Mouse (Mus musculus) limb, embryonic 13.5 days (tissue): ENCODE measurements around the gene Kdm5a. TPM values are rescaled to one million over a fixed set of nuclear protein-coding genes. Genes with fewer than 3 reads are reported as not detected.

Experiments
- ATAC-seq: fragments of 200-750 bp; cut with Nextera tagmentation; 2 replicates; pipeline ENCODE4 v1.8.0; 2017; ENCODE audit warnings: low read depth, moderate number of reproducible peaks, moderate TSS enrichment; ENCODE audit not compliant: low FRiP score
- H3K27ac ChIP-seq: fragments of 300-500 bp; sonication (generic); 2 replicates; pipeline ENCODE4 v1.5.1; 2015; ENCODE audit warnings: inconsistent platforms, mild to moderate bottlenecking, moderate library complexity
- H3K27me3 ChIP-seq: fragments of 300-500 bp; sonication (generic); 2 replicates; pipeline ENCODE4 v1.6.1; 2015; ENCODE audit warnings: mild to moderate bottlenecking, inconsistent platforms
- H3K36me3 ChIP-seq: fragments of 300-500 bp; sonication (generic); 2 replicates; pipeline ENCODE4 v1.6.1; 2015; ENCODE audit warnings: inconsistent platforms, mild to moderate bottlenecking, moderate library complexity
- H3K4me1 ChIP-seq: fragments of 300-500 bp; sonication (generic); 2 replicates; pipeline ENCODE4 v1.6.1; 2015; ENCODE audit warnings: inconsistent platforms
- H3K4me2 ChIP-seq: fragments of 300-500 bp; sonication (generic); replicated peaks from 2 replicates; pipeline ENCODE4 v1.6.1; 2015; ENCODE audit warnings: inconsistent platforms, mild to moderate bottlenecking, moderate library complexity
- H3K4me3 ChIP-seq: fragments of 300-500 bp; sonication (generic); 2 replicates; pipeline ENCODE4 v1.5.1; 2015; ENCODE audit warnings: moderate library complexity, mild to moderate bottlenecking, inconsistent platforms
- H3K9ac ChIP-seq: fragments of 300-500 bp; sonication (generic); 2 replicates; pipeline ENCODE4 v1.6.1; 2015; ENCODE audit warnings: mild to moderate bottlenecking, inconsistent platforms
- H3K9me3 ChIP-seq: fragments of 300-500 bp; sonication (generic); 2 replicates; pipeline ENCODE4 v1.6.1; 2016; ENCODE audit warnings: inconsistent platforms
- WGBS: fragments of 180-500 bp; shearing (Covaris S2); methylation state at CpG from one replicate; pipeline ENCODE4 v1.1.7; 2015; 5-methylcytosine and 5-hydroxymethylcytosine counted together
- polyA plus RNA-seq: library from polyadenylated mRNA; unstranded; fragments of >200 nt; fragmentation: Nextera tagmentation; extraction: Ambion mirVana; gene quantifications from 2 replicates; pipeline ENCODE4 v1.2.1, GENCODE M21; 2015

Kdm5a gene
- polyA plus RNA-seq, 1 experiment from 2014 or later: 52.2 TPM

DNA sequence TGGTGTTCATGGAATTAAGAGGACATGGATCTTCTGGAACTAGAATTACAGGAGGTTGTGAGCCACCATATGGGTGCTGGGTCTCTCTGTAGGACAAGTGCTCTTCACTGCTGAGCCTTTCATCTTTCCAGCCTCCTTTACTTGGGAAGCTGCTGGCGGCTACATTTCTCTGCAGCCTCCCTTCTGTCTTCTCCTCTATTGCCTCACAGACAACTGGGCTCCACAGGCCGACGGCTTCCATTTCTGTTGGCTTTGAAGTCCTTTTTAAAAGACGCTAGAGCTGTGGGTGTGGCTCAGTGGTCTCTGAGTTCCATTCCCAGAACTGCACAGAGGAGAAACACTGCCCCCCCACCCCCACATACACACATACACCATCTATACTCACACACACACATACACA is 101.5 kb downstream of the Kdm5a start:
- Histone ChIP-seq H3K9ac (no peak overlapping the region), H3K27ac (no peak overlapping the region), H3K36me3 (no peaks in the 10 kb centered on the region), H3K4me1 (peaks cover 18% of the 10 kb centered on the region), H3K9me3 (no peaks in the 10 kb centered on the region), H3K4me3 (no peak overlapping the region), H3K27me3 (peaks cover 49% of the 10 kb centered on the region), H3K4me2 (no peak overlapping the region)
- 19% methylated on average over 4 of the region's 4 CpGs for WGBS
- no peak for ATAC-seq

DNA sequence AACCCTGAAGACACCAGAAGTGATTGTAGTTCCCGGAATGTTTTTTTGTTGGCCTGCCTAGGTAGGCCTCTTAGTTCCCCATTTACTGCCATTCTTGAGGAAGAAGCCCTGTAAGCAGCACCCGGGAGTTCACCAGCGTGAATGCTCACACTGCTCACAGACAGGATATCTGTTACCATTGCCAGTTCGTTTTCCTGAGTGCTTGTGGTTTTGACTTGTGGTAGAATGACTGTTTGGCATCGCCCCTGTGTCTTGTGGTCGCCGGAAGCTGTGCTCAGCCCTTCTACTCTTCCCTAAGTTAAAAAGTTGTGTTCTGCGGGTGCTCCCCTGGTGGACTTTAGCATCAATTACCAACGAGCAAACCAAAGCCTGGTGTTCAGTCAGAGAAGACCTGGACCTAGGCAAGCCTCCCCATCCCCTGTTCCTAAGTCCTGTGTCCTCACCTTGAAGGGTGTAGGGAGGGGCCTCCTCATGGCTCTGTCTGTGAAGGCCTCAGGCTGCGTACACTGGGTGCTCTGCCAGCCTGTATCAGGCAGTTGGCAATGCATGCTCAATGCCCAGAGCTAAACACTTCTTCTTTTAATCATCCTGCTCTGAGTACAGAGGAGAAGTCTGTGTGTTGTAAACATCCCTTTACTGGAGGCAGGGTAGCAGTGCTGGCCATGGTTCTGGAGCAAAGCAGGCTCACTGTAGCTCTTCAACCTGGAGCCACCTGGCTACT is 102.8 kb downstream of the Kdm5a start:
- no peak for ATAC-seq
- H3K27ac ChIP-seq: no peak overlapping the region
- WGBS: 74% methylated on average over 10 of the region's 10 CpGs

DNA sequence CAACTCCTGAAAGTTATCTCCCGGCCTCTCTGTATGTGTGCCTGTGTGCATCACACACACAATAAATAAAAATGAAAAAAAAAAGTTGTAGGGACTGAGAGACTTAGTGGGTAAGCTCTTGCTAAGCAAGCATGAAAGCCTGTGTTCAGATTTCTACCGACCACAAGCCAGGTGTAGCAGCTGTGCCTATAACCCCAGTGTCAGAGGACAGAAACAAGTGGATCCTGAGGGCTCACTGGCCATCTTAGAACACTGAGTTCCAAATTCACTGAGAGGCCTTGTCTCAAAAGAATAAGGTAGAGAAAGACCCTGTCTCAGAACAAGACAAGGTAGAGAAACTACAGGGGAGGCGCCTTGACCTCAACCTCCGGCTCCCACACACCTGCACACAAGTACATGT is 104.3 kb downstream of the Kdm5a start:
- H3K27ac ChIP-seq: no peak overlapping the region
- ATAC-seq: no peak
- H3K4me3 ChIP-seq: no peak overlapping the region
- no peaks in the 10 kb centered on the region for H3K9me3 ChIP-seq
- H3K36me3 ChIP-seq: no peaks in the 10 kb centered on the region
- H3K4me1 ChIP-seq: peaks cover 26% of the 10 kb centered on the region
- no peak overlapping the region for H3K9ac ChIP-seq
- 82% methylated on average over 4 of the region's 4 CpGs for WGBS
- H3K27me3 ChIP-seq: peaks cover 25% of the 10 kb centered on the region
- H3K4me2 ChIP-seq: no peak overlapping the region

More for the DNA sequence above, 102.8 kb downstream of the Kdm5a start:
- Histone ChIP-seq H3K4me1 (peaks cover 20% of the 10 kb centered on the region), H3K36me3 (no peaks in the 10 kb centered on the region), H3K4me2 (no peak overlapping the region), H3K4me3 (no peak overlapping the region), H3K9me3 (no peaks in the 10 kb centered on the region), H3K27me3 (peaks cover 40% of the 10 kb centered on the region), H3K9ac (no peak overlapping the region)

DNA sequence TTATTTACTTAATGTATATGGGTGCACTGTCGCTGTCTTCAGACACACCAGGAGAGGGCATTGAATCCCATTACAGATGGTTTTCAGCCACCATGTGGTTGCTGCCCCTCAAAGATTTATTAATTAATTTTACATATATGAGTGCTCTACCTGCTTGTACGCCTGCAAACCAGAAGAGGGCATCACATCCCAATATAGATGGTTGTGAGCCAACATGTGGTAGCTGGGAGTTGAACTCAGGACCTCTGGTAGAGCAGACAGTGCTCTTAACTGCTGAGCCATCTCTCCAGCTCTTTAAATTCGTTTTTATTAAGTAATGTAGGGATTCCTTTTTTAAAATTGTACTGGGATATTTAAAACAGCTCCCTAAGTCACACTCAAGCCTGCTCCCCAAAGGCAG is 105.3 kb downstream of the Kdm5a start:
- 65% methylated on average over 3 of the region's 3 CpGs for WGBS
- ATAC-seq: no peak
- peaks cover 22% of the 10 kb centered on the region for H3K4me1 ChIP-seq

DNA sequence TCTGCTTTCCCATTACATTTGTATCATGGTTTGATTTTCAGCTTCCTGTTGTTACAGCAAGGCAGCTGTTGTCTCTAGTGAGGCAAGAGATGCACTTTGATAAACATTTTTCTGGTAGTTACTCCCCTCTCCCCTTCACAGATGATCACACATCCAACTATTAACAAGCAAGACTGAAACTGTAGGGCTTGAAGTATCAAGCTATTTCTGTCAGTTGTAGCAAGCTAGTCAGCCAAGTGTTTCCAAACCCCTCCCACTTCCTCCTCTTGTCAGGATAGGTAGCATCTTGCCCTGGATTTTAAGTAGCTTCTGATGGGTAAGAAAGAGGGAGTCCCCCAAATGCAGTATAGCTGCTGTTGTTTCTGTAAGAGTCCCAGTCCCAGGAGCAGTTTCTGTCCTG is 105.8 kb downstream of the Kdm5a start:
- Histone ChIP-seq H3K27ac (no peak overlapping the region), H3K4me1 (peaks cover 19% of the 10 kb centered on the region), H3K9ac (no peak overlapping the region), H3K27me3 (peaks cover 10% of the 10 kb centered on the region), H3K4me2 (no peak overlapping the region), H3K9me3 (no peaks in the 10 kb centered on the region), H3K4me3 (no peak overlapping the region), H3K36me3 (no peaks in the 10 kb centered on the region)
- no peak for ATAC-seq

More for the DNA sequence above, 105.3 kb downstream of the Kdm5a start:
- Histone ChIP-seq H3K9me3 (no peaks in the 10 kb centered on the region), H3K4me2 (no peak overlapping the region), H3K27ac (no peak overlapping the region), H3K9ac (no peak overlapping the region), H3K36me3 (no peaks in the 10 kb centered on the region), H3K4me3 (no peak overlapping the region), H3K27me3 (peaks cover 15% of the 10 kb centered on the region)

DNA sequence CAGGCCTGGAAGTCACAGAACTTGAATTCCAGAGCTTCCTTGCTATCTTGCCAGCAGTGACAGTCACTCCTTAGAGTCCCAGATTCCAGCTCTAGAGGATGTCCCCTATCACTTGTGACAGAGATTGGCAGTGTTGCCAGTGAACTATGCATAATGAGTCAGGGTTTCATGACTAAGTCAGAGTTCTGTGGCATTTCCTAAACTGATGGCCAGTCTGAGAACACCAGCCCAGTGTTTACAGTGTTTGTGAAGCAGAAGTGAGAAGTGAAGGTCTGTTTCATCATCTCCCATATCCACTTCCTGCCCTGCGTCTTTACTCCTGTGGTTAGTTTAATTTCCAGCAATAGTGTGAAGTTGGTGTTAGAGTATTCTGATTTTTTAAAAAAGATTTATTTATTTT is 106.7 kb downstream of the Kdm5a start:
- Histone ChIP-seq H3K4me1 (peaks cover 25% of the 10 kb centered on the region), H3K4me3 (no peak overlapping the region), H3K27ac (no peak overlapping the region), H3K9me3 (no peaks in the 10 kb centered on the region), H3K36me3 (no peaks in the 10 kb centered on the region), H3K9ac (no peak overlapping the region), H3K4me2 (no peak overlapping the region), H3K27me3 (0 out of 2 replicates have a peak, but pooled peaks cover 3% of the 10 kb centered on the region)
- WGBS: 79% methylated on average over 1 of the region's 1 CpGs
- no peak for ATAC-seq

DNA sequence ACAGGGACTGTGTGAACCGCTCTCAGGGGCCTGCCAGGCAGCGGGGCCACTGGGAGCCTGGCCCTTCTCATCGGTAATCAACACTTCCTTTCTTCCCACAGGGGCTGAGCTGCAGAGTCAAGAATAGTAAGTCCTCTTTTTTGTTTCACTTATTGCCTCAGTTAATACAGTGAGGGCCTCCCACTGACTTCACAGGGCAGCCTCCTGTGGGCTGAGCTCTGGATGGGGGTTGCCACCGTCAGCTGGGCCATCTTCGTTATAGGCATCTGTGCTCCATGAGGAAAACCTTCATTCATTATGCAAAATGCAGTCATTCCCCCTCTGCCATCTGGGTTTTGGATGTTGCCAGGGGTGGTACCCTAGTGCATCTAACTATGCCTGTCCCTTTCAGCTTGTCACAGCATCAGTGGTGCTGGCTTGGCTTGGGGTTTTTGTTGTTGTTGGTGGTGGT is 108.1 kb downstream of the Kdm5a start:
- H3K4me3 ChIP-seq: no peak overlapping the region
- ATAC-seq: no peak
- no peak overlapping the region for H3K27ac ChIP-seq
- H3K36me3 ChIP-seq: no peaks in the 10 kb centered on the region
- no peaks in the 10 kb centered on the region for H3K27me3 ChIP-seq
- no peak overlapping the region for H3K9ac ChIP-seq
- no peaks in the 10 kb centered on the region for H3K9me3 ChIP-seq
- H3K4me2 ChIP-seq: no peak overlapping the region
- 16% methylated on average over 5 of the region's 5 CpGs for WGBS
- peaks cover 25% of the 10 kb centered on the region for H3K4me1 ChIP-seq

DNA sequence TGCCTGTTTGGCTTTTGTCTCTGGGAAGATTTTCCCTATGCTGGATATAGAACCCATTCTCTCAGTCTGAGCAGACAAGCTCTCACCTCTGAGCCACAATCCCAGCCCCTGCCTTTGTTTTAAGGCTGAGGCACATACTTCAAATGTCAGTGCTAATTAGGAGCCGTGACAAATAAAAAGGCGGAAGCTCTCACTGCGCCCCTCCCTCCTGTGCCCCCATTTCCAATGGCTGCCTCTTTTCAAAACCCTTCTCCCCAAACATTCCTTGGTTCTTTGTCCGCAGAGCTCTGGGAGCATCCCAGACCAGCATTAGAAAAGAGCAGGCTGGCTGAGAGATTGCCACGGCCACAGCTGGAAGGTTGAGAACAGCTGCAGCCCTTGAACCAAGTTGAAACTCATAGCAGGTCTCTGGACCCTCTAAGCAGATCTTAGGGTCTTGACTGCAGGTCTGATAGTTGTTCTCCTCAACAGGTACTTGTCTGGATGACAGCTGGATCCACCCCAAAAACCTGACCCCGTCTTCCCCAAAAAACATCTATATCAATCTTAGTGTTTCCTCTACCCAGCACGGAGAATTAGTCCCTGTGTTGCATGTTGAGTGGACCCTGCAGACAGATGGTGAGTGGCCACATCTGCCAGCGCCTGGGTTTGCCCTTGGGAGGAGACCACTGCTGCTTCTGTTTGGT is 108.7 kb downstream of the Kdm5a start:
- Histone ChIP-seq H3K4me3 (no peak overlapping the region), H3K4me2 (no peak overlapping the region), H3K4me1 (peaks cover 25% of the 10 kb centered on the region), H3K9me3 (no peaks in the 10 kb centered on the region), H3K27ac (no peak overlapping the region), H3K9ac (no peak overlapping the region), H3K36me3 (no peaks in the 10 kb centered on the region), H3K27me3 (no peaks in the 10 kb centered on the region)
- ATAC-seq: no peak
- 34% methylated on average over 8 of the region's 8 CpGs for WGBS

DNA sequence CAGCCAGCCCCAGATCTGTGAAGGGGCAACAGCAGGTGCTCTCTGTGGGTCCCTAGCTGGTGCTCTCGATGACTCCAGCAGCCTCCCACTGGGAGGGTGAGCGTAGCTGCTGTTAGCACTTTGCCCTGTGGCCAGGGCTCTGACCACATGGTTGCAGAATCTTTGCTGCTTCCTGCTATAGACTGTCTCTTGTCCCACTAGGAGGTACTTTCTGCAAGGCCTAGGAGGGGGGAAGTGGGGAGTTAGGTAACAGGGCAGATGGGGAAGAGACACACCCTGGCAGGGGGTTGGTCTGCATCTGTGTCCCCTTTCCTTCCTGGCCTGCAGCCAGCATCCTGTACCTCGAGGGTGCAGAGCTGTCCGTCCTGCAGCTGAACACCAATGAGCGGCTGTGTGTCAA is 109.5 kb downstream of the Kdm5a start:
- Histone ChIP-seq H3K4me2 (no peak overlapping the region), H3K4me3 (no peak overlapping the region), H3K9me3 (no peaks in the 10 kb centered on the region), H3K36me3 (no peaks in the 10 kb centered on the region), H3K4me1 (peaks cover 25% of the 10 kb centered on the region), H3K9ac (no peak overlapping the region), H3K27me3 (no peaks in the 10 kb centered on the region), H3K27ac (no peak overlapping the region)
- WGBS: 42% methylated on average over 5 of the region's 5 CpGs
- ATAC-seq: 0 out of 2 replicates have a peak, but pooled peaks have one; percentile 41

DNA sequence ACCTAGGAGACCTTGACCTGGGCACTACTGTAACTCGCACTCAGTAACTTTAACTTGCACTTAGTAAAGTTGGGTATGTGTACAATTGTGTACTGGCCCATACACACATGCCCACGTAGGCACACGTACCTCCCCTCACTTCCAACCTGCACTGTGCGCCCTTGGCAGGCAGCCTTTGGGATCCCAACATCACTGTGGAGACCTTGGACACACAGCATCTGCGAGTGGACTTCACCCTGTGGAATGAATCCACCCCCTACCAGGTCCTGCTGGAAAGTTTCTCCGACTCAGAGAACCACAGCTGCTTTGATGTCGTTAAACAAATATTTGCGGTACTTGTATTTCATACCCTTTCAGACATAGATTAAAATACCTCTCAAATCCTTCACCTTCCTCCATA is 111.4 kb downstream of the Kdm5a start:
- Histone ChIP-seq H3K27me3 (no peaks in the 10 kb centered on the region), H3K4me1 (peaks cover 25% of the 10 kb centered on the region), H3K27ac (no peak overlapping the region), H3K9ac (no peak overlapping the region), H3K4me3 (no peak overlapping the region), H3K4me2 (no peak overlapping the region), H3K9me3 (no peaks in the 10 kb centered on the region), H3K36me3 (0 out of 2 replicates have a peak, but pooled peaks cover under 1% of the 10 kb centered on the region)
- no peak; the same call in 1 of the 2 replicates for ATAC-seq
- WGBS: 63% methylated on average over 8 of the region's 8 CpGs

DNA sequence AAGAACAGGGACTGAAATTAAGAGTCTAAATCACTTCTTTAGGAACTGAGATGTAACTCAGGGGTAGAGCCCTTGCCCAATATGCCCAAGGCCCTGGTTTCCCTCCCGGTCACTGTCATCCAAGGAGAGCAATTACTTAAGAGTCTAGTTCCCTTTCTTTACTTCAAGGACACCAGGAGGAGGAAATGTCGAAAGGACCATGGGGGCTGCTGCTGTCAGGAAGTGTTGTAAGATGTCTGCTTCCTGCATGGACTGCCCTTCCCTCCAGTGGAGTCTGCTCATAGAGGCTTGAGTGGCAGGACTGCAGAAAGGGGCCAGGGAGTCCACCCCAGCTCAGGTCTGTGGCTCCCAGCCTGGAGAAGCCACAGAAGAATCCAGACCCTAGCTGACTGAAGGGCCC is 115.4 kb downstream of the Kdm5a start:
- Histone ChIP-seq H3K27ac (no peak overlapping the region), H3K4me3 (no peak overlapping the region), H3K27me3 (no peaks in the 10 kb centered on the region), H3K4me2 (no peak overlapping the region), H3K4me1 (peaks cover 13% of the 10 kb centered on the region), H3K9ac (no peak overlapping the region), H3K36me3 (peaks cover 16% of the 10 kb centered on the region), H3K9me3 (no peaks in the 10 kb centered on the region)
- no peak for ATAC-seq
- WGBS: 75% methylated on average over 2 of the region's 2 CpGs

DNA sequence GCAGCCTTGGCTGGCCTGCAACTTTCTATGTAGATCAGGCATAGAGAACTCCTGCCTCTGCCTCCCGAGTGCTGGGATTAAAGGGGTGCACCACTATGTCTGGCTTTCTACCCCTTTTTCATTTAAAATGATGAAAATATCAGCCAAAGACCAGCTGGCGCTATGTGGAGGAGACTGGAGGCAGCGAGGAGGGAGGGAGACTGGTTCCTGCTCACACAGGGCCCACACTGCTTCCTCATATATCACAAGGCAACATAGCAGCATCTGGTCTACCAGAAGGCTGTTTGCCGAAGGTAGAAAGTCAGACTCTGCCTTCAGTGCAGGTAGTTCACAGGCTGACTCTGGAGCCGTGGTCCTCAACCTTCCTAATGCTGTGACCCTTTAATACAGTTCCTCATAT is 116.4 kb downstream of the Kdm5a start:
- 86% methylated on average over 5 of the region's 5 CpGs for WGBS

More for the DNA sequence above, 116.4 kb downstream of the Kdm5a start:
- Histone ChIP-seq H3K4me2 (no peak overlapping the region), H3K4me3 (no peak overlapping the region), H3K9ac (no peak overlapping the region), H3K9me3 (no peaks in the 10 kb centered on the region), H3K27ac (no peak overlapping the region), H3K4me1 (peaks cover 10% of the 10 kb centered on the region), H3K36me3 (peaks cover 16% of the 10 kb centered on the region), H3K27me3 (no peaks in the 10 kb centered on the region)
- no peak for ATAC-seq
